Mouse (Mus musculus) embryo, embryonic 9.5 days (tissue): ENCODE results near the gene Frat1.

ENCODE experiments used
- DNase-seq: peaks from one replicate; pipeline ENCODE4 v3.0.0-alpha.2; 2017; ENCODE audit errors: extremely low spot score

The Frat1 gene

DNA sequence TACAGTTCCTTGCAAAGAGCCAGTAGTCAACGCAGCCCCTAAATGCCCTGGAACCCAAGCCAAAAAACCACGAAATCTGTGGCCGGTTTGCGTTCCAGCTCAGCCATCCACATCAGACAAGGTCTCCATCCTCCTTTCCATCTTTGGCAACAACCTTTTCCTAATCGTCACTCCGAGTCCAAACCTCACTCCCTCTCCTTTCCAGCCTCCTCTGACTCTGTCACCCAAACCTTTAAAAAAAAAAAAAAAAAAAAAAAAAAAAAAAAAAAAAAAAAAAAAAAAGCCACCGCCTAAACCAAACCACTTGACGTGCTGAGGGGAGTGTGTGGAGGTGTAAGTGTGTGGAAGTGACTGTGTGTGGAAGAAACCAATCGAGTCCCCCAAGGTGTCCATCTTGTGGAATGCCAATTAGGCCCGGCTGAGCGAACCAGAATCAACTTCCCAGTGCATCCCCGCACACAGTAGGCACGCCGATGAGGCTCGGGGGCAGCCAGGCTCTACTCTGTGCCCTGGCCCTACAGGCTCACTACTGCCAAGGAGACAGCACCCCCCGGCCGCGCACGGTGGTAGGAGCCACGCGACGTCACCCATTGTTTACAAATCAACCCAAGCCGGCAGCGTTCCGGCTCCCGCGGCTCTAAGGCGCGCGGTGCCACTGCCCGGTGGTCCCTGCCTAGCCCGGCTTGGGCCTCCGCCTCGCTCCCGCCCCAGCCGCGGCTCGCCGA lies at the start of gene Frat1:
Gene Frat1 (plus strand): TSS at position 590 of the 725 bp plus-strand sequence.
- DNase-seq: peak; percentile 97

DNA sequence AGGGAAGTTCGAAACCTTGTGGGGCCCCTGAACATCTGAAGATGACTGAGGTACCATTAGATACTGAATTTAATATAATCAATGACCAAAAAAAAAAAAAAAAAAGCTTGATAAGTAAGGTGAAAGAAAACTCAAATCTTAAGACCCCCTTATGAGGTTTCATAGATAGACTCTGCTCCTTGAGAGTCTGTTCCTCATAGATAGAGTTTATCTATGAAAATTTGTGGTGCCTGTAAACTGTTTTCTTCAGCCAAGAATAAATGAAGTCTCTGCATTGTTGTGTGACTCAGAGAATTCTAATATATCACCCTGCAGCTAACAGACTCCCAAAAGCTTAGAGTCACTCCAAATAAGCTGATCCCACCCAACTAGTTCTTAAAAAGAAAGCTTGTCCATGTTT lies 42.9 kb upstream of the Frat1 start:
- DNase-seq: no peak

DNA sequence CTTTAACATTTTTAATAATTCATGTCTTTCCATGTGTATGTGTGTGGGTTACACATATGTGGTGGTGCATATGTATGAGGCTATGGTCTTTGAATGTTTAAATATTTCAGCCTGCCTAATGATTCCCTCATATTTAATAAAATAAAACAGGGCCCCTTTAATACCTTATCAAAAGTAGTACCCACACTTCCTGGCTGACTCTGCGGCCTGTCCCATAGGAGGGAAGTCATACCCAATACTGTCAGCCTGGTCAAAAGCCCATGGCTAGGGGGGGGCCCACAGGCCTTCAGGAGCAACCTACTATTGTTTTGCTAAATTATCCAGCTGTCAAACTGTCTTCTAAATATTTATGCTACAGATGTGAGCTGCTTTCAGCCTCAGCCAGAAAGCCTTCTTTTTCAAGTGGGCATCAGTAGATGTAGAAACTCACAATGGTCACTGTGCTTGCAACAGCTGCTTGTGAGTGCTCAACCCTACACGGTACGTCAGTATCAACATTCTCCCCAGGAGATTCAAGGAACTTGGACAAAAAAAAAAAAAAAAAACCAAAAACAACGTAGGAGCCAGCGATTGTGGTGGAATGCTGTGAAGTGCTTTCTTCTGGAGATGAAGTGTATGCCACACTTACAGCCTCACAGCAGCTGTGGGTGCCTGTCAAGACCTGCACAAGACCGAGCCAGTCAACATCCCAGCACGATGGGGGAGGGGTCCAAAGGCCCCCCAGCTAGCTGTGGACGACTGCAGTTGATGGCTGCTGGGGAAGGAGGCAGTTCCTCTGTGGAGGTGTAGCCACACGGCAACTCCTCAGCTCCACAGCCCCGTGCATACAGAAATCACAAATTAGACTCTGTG lies 40.4 kb upstream of the Frat1 start:
- no peak for DNase-seq

DNA sequence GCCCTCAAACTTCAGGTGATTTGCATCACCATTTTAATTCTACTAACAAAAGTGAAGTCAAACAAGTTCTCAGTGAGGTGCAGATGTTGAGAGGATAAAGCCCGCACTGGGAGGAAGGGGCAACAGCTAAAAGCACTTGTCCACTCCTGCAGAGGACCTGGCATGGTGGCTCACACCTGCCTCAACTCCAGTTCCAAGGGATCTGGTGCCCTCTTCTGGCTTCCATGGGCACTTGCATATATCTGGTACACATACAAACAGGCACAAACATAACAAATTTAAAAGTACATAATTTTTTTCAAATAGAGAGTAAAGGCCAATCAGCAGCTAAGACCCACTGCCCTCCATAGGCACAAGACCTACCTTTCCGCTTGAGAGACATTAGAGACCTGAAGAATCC lies 38.4 kb upstream of the Frat1 start:
- no peak for DNase-seq

DNA sequence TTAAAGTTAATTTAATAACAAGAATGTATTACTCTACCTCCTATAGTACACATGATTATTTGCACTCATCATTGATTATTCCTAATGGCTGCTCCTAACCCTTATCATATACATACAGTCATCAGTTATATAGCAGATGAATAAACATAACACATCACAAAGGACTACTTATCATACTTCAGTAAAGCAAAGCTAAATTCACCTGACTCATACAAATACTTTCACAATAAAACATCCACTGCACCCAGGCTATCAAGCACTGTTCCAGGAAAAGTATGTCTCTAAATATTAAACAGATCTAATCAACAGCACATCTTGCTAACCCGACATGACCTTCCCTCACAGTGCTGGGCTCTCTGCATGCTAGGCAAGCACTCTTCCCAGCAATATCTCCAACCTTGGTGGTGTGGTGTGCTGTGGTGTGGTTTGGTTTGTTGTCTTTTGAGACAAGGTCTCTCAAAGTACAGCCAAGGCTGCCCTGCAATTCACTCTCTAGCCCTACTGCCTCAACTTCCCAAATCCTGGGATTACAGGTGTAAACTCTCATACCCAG lies 36.8 kb upstream of the Frat1 start:
- no peak for DNase-seq

DNA sequence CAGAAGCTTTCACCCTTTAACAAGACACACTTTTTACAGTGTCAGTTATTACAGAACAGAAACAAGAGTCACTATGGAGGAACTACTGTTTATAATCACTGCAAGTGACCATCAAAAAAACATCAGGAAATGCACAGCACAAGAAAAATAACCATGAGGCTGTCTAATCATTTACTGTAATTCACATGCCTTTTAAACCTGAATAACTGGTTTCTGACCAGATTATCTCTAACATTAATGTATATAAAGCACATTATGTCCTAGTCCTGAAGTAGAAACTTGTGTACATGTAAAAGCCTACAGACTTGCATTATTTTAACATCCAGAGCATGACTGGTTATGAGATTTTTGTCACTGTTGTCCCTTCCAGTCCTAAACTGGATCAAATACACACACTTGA lies 35.8 kb upstream of the Frat1 start:
- DNase-seq: no peak

DNA sequence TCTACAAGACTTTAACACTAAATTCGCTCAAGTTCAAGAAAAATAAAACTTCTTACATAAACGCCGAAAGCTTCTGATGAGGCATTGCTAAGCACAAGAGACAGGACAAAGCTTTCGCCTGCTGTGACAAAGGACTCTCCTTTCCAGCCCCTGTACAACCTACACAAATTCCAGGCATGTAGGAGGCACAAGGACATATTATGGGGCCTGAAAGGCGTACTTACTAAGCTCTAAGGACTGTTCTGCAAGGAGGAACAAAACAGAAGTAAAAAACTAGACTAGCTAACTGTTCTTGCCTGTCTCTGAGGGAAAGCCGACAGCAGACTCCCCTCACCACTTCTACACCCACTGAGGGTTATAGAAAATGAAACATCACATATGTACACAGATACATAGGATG lies 34.9 kb upstream of the Frat1 start:
- DNase-seq: no peak

DNA sequence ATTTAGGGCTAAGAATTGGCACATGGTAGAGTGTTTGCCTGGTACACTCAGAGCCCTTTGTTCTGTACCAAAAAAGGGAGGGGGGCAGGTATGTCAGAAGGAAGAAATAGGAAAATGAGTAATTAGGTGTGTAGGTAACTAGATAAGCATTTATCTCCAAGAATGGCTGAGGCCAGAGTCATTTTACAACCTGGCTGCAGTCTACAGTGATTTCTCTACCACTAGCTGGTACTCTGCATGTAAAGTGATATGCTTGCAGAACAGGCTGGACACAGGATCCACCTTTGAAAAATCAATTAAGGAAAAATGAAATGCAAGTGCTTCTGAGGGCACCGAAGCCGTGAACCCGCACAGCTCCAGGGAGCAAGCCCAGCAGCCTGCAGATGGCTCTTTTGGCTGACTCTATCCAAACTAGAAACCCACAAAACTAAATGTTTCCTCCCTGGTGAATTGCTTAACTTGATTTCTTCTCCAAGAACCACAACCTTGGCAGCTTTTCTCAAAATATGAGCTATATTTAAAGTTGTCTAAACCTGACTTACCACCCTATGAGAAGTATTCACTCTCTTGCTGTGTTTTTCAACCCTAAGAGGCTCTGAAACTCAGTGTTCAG lies 33.5 kb upstream of the Frat1 start:
- no peak for DNase-seq

DNA sequence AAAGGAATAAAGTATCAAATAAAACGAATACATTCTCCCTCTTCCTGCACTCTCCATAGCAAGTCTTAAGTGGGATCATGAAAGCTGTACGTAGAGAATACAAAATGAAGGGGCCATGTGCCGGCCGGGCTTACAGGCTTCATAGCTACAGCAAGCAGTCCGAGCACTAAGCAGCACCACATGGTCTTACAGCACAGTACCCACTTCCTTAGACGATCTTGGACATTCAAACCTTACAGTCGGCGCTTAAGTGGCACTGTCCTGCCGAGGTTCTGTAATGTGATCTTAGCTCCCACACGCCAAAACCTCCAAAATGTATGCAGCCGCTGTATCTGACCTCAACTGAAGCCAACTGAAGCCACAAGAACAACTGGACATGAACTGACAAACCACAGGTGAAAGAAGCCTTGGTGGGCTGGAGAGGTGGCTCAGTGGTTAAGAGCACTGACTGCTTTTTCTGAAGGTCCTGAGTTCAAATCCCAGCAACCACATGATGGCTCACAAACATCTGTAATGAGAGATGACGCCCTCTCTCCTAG lies 32.9 kb upstream of the Frat1 start:
- no peak for DNase-seq

DNA sequence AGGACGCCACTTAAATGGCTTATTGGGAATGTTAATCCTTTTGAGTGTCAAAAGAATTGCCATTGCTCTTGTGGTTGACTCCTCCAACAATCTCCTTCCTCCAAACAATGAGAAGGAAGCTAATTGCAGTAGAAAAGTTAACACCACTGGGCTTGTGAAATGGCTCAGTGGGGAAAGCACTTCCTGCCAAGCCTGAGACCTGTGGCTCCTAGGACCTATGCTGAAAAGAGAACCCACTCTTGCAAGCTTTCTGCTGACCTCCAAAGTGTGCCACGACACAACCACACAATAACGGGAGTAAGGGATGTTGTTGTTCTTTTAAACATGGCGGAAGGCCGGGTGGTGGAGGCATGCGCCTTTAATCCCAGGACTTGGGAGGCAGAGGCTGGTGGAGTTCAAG lies 32.2 kb upstream of the Frat1 start:
- no peak for DNase-seq

DNA sequence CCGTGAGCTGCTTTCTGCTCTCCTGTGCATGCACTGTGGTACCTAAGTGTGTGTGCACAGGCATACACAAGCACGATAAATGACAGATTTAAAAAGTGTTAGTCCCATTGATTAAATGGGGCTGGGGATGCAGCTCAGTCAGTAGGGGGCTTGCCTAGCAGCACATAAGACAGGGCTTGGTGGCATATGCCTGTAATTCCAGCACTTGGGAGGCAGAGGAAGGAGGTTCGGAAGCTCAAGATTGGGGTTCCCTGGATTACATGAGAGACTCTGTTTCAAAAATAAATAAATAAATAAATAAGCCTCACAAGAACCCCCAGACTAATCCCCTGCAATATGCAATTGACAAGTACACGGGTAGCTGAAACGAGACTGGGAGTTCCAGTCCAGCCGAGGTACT lies 29.3 kb upstream of the Frat1 start:
- DNase-seq: no peak

DNA sequence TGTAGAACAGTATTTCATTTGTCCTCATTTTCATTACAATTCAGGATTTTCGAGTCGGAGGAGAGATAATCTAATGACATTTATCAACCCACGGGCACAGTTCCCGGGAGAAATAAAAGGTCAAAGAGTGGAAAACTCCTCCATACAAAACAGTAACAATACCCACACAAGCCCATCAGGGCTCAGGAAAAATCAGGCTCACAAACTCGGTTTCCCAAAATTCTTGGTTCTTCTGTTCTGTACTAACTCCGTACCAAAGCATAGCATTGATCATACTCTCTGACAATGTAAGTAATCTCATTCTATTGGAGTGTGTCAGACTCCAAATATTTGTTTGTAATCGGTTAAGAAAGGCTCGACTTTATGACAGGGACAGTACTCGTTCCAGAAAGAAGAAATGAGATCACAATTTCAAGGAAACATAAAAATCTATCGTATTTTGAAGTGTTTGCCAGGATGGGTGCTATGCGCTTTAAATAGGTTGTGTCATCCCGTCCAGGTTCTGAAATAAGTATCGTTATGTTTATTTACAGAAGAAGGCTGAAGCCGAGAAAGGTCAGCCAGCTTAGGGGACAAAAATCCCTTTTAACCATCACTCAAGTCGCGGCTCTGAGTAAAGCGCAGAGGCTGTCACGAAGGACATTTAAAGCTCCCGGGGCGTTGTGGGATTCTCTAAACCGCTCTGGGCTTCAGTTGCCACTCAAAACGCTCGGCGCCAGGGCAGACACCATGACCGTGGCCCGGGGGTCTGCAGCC lies 28.6 kb upstream of the Frat1 start:
- DNase-seq: no peak

DNA sequence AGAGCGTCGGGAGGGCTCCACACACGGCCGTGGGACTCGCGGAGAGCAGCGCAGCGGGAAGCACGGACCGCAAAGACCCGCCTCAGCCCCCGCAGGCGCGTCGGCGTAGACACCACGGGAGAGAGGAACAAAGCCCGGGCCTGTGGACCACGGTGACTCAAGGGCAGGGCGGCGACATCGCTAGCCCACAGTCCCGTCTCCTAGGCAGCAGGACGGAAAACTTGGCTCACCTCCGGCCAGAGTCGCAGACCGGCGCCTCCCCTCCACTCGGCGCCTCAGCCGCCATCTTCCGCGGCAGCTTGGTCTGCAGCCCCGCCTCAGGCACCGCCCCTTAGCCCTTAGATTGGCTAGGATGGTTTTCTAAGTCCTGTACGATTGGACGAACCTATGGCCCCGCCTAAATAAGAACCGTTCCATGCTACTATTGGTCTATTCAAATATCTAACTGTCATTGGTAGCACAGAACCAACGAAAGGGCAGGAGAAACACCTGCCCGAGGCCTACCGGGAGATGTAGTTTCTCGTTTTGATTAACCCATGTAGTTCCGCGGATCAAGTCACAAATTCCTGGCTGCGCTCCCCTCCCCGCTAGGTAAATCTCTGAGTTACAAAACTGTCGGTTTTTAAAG lies 27.9 kb upstream of the Frat1 start, which contains the start of gene Arhgap19:
Gene Arhgap19 (minus strand): TSS at position 306 of the 628 bp plus-strand sequence.
- DNase-seq: peak; percentile 89

DNA sequence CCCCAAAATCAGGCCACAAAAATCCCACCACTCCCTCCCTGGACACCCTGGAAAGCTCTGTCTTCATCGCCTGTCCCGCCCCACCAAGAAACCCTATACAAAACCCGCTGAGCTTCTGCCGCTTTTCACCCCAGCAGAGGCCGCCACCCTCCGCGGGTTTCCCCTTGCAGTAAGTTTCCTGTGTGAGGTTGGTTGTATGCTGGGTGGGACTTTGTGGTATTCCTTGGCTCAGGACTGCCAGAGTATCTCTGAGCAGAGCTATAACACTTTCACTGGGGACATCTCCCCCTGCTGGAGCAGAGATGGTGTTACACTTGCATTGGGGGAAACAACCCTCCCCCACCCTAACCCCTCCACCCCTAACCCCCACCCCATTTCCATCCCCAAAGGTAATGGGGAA lies 26.4 kb upstream of the Frat1 start:
- DNase-seq: peak; percentile 26

DNA sequence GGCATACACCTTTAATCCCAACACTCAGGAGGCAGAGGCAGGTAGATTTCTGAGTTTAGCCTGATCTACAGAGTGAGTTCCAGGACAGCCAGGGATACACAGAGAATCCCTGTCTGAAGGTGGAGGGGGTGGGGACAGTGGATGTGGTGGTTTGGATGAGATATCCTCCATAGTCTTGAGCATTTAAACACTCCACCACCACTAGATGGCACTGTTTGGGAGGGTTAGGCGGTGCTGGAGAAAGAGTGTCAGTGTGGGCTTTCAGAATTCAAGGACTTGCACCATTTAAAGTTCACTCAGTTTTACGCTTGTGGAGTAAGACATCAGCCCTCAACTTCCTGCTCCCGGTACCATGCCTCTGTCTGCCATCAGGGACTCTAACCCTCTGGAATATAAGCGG lies 23.9 kb upstream of the Frat1 start:
- no peak for DNase-seq

DNA sequence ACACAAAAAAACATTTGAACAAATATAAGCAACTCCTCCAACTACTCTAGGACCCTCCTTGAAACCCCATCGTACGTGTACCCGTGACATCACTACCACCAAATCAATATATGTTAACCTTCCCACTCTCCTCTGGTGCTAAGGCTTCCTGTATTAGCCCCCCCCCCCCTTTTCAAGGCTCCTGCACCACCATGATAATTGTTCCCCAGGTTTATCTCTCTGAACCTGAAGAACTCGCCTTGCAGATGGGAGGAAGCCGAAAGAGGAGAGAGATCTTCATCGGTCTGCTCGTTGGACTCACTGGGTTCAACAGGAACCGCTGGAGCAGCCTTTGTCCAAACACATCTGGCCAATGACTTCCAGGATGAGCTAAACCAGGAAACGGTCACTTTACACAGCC lies 22.3 kb upstream of the Frat1 start:
- DNase-seq: no peak

DNA sequence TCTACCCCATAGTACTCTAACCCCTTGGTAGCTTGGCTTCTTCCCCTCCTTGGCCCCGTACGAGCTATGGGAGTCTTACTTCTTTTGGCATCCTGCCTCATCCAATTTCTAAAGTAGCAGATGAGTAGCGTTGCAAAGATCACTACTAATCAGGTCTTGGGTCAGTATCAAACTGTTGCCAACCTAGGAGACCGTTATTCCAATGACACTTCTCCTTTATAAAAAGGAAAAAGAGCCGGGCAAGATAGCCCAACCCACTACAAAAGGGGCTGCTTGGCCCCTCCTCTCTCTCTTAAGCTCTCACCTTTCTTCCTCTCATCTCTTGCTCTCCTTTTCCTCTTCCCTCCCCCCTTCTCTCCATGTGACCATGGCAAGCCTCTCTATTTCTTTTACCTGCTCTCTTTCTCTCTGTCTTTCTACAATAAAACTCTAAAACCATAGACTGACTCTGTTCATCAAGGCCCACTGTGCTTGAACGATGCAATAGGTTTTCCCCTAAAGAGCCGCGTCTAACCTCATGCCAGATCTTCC lies 21.6 kb upstream of the Frat1 start:
- no peak for DNase-seq

DNA sequence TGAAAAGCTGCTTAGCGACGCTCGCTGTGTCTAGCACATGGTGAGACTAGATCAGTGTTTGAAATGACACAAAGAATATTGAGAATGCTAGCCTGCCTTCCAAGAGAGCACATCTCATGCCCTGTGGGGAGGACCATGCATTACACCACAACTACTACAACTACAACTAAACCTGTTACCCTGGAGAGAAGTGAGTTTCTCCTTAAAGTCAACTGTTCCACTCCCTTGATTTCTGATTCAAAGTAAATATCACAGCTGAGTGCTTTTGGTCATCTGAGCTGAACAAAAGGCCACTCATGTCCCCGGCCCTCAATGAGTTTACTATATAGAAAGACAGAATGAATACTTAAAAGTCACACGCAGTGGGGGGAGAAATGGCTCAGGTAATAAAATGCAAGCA lies 19.7 kb upstream of the Frat1 start:
- no peak for DNase-seq

DNA sequence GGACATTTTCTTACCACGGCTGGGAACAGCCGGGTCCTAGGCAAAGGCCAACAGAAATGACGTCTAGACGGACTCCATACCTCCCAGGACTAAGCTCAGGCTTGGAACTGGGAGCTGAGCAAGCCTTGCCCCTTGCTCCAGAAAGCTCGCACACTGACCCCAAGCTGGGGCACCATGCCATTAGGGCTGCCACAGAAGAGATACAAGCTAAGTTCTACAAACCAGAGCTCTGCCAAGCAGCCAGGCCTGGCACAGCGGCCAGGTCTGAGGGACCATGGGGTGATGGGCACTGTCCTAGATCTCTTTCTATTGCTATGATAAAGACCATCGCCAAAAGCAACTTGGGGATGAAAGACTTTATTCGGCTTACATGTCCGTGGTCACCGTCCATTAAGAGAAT lies 17.2 kb upstream of the Frat1 start:
- no peak for DNase-seq

DNA sequence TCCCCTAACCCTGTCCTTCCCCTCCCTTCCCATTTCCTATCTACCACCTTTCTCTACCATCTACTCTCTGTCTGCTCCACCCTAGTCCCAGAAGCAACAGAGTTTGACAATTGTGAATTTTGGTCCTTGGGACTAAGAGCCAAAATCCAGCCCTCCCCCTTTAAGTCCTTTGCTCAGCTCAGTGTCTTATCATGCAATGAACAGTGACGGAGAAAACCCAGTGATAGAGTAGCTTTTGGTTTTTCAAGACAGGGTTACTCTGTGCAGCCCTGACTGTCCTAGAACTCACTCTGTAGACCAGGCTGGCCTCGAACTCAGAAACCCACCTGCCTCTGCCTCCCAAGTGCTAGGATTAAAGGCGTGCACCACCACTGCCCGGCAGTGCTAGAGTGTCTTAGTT lies 16.4 kb upstream of the Frat1 start:
- no peak for DNase-seq

DNA sequence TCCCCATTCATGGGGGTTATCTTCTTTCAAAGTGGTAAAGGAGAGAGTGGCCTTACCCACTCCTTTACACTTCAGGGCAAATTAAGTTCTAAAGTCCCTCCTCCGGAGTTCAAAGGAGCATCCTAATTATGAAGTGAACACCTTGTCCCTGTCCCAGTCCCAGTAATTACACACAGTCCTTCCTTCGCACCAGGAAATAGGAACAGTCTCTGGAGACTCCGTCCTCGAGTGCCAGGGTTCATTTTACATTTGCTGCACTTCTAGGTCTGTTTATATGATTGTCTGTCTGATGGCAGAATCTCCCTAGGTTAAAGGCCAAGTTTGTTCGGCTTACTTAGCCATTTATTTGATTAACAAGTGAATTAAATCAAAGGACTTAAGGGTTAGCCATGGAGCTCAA lies 13.4 kb upstream of the Frat1 start:
- DNase-seq: no peak
